Mouse (Mus musculus) liver, adult 2 months (tissue): ENCODE data around the gene Dclre1b.
A peak's percentile ranks its signal among the peaks of the same experiment; 100 is the strongest.

ENCODE experiments used
- CTCF ChIP-seq: fragments of 200-500 bp; IDR thresholded peaks from 2 replicates; pipeline ENCODE4 v1.5.1; 2011; ENCODE audit warnings: low read depth, low read length, control low read depth
- POLR2A ChIP-seq: fragments of 200-500 bp; IDR thresholded peaks from 2 replicates; pipeline ENCODE4 v1.6.1; 2011; ENCODE audit warnings: low read length, control low read depth; ENCODE audit not compliant: insufficient read depth; ENCODE audit errors: extremely low read depth

DNA sequence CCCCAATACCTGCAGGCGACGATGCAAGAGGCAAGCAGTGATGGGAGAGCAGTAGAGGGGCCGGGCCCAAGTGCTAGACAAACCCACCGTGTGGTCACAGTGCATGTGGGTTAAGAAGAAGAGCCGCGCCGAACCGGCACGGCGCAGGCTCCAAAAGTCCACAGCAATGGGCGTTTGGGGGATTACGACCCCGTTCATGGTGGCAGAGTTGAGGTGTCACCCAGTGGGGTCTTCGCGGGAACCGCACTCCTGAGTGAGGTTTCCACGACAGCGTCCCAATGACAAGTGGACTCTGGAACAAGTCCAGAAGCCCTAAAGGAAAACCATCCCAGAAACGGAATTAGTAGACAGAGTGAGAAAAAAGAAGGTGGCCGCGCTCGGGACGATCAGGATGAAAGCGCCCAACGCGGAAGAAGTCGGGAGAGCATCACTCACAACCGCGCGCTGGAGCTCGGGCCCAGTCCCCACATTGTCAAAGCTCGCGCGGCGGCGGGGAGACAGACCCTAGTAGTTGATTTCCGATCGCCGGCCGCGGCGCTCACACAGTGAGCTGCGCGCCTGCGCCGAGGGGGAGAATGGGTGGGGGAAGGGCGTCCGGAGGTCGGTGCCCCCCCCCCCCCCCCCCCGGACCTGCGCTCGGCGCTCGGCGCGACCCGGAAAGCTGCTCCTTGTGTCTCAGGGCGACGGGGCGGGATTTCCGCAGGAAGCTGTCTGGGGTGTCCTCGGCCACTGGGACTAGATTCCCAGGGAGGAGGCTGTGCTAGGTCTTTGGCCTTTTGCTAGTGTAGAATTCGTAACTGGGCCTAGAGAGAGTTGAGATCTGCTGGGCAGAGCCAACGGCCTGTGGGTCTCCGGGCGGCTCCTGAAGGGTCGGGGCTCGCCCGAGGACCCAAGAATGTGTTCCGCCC lies at the start of gene Dclre1b, which contains the start of the genes Ap4b1 and Gm43064:
- TF ChIP-seq POLR2A, result peak; percentile 78; the same call in 1 of the 2 replicates
- no peak for TF ChIP-seq CTCF
